Mouse (Mus musculus): Measurements from ENCODE around the gene Zfp710.
A peak's percentile ranks its signal among the peaks of the same experiment; 100 is the strongest.
"Not testable (repeated sequence)": the region's sequence is repeated elsewhere in the genome, so short reads cannot be mapped to it uniquely, and the experiment has no call there.

The Zfp710 gene

GRCm38 (mm10) chr7:80024521-80025390 is at the start of gene Zfp710:
TSS of gene Zfp710 (plus strand) at chr7:80024814.
- DNase-seq (ENCODE audit: low read depth, low spot score): no peak

GRCm38 (mm10) chr7:79975316-79975715 is 49.3 kb upstream of the Zfp710 start:
- no peak for DNase-seq (ENCODE audit: low read depth, low spot score)

GRCm38 (mm10) chr7:79986717-79987116 is 37.9 kb upstream of the Zfp710 start:
- DNase-seq (ENCODE audit: low read depth, low spot score): no peak

GRCm38 (mm10) chr7:79987745-79988144 is 36.9 kb upstream of the Zfp710 start:
- no peak for DNase-seq (ENCODE audit: low read depth, low spot score)

GRCm38 (mm10) chr7:79988466-79988865 is 36.1 kb upstream of the Zfp710 start:
- not testable (repeated sequence) for DNase-seq (ENCODE audit: low read depth, low spot score)

- DNase-seq (ENCODE audit: low read depth, low spot score): no peak
Observed at GRCm38 (mm10) chr7:79994476-79994875, 30.1 kb upstream of the Zfp710 start.

GRCm38 (mm10) chr7:79997761-79998160 is 26.9 kb upstream of the Zfp710 start:
- DNase-seq (ENCODE audit: low read depth, low spot score): no peak

GRCm38 (mm10) chr7:80002353-80003055 is 22.1 kb upstream of the Zfp710 start:
- DNase-seq (ENCODE audit: low read depth, low spot score): no peak

GRCm38 (mm10) chr7:80004776-80005554 is 19.6 kb upstream of the Zfp710 start:
- no peak for DNase-seq (ENCODE audit: low read depth, low spot score)

GRCm38 (mm10) chr7:80010680-80011079 is 13.9 kb upstream of the Zfp710 start:
- no peak for DNase-seq (ENCODE audit: low read depth, low spot score)

GRCm38 (mm10) chr7:80011470-80011869 is 13.1 kb upstream of the Zfp710 start:
- DNase-seq (ENCODE audit: low read depth, low spot score): peak; percentile 38

GRCm38 (mm10) chr7:80013884-80014550 is 10.6 kb upstream of the Zfp710 start:
- no peak for DNase-seq (ENCODE audit: low read depth, low spot score)

- DNase-seq (ENCODE audit: low read depth, low spot score): no peak
Observed at GRCm38 (mm10) chr7:80014826-80015755, 9.5 kb upstream of the Zfp710 start.

- DNase-seq (ENCODE audit: low read depth, low spot score): no peak
Observed at GRCm38 (mm10) chr7:80018506-80019452, 5.8 kb upstream of the Zfp710 start.

GRCm38 (mm10) chr7:80023621-80024435 is 786 bp upstream of the Zfp710 start:
- no peak for DNase-seq (ENCODE audit: low read depth, low spot score)

- DNase-seq (ENCODE audit: low read depth, low spot score): no peak
Observed at GRCm38 (mm10) chr7:80025391-80026117, 940 bp downstream of the Zfp710 start.

GRCm38 (mm10) chr7:80026118-80026989 is 1.7 kb downstream of the Zfp710 start:
- DNase-seq (ENCODE audit: low read depth, low spot score): no peak
